Mouse (Mus musculus): ENCODE results near the gene Phc2. TPM values are rescaled to one million over a fixed set of nuclear protein-coding genes. Genes with fewer than 3 reads are reported as not detected.
A peak's percentile ranks its signal among the peaks of the same experiment; 100 is the strongest.

The Phc2 gene
- total and polyA plus RNA-seq, 3 experiments = 23.7 to 65.5 TPM; not detected in 1

GRCm38 (mm10) chr4:128681126-128681525 is 26.6 kb downstream of the Phc2 start:
- H3K4me3 ChIP-seq (ENCODE audit: control insufficient read depth in 1 of 2, insufficient read depth in 1 of 2, low read depth in 2 of 2, low read length in 2 of 2) = no peak overlapping the region
- no peak overlapping the region for H3K27ac ChIP-seq (ENCODE audit: control insufficient read depth, low read depth, low read length)
- no peaks in the 10 kb centered on the region for H3K9me3 ChIP-seq (replicated peaks; ENCODE audit: insufficient read depth, low read length)
- no peak overlapping the region for H3K9ac ChIP-seq (ENCODE audit: control insufficient read depth, low read depth, low read length, poor library complexity, severe bottlenecking)
- TF ChIP-seq CTCF (IDR thresholded peaks at IDR 0.05 in 2 of 3, conservative IDR thresholded peaks at IDR 0.05 in 1 of 3; ENCODE audit: control insufficient read depth in 1 of 3, insufficient read depth in 1 of 3, low read depth in 2 of 3, low read length in 3 of 3, poor library complexity in 1 of 3, severe bottlenecking in 1 of 3) (peak in 1 of 3 experiments; percentile 5; a peak in 1 of 6 replicates), SMC3 (IDR thresholded peaks at IDR 0.05; ENCODE audit: low read depth, low read length) (peak; percentile 4; the same call in 1 of the 2 replicates), E2F4 (IDR thresholded peaks at IDR 0.05; ENCODE audit: borderline replicate concordance, low read depth, low read length) (no peak)
- H3K79me2 ChIP-seq (ENCODE audit: control insufficient read depth, insufficient read depth, low read length, poor library complexity) = no peaks in the 10 kb centered on the region
- peaks cover 2 to 6% of the 10 kb centered on the region in 2 experiments; a peak in 3 of 4 replicates for H3K27me3 ChIP-seq (ENCODE audit: control insufficient read depth in 1 of 2, insufficient read depth in 2 of 2, low read length in 2 of 2)
- H3K4me1 ChIP-seq (ENCODE audit: control insufficient read depth in 1 of 2, insufficient read depth in 2 of 2, low read length in 2 of 2) = no peaks in the 10 kb centered on the region
- no peak for DNase-seq (ENCODE audit: low read depth, low spot score)
- no peaks in the 10 kb centered on the region for H3K36me3 ChIP-seq (ENCODE audit: control insufficient read depth in 1 of 2, insufficient read depth in 2 of 2, low read length in 2 of 2)

- Histone ChIP-seq H3K9me3 (replicated peaks; ENCODE audit: insufficient read depth, low read length) (no peaks in the 10 kb centered on the region), H3K36me3 (ENCODE audit: control insufficient read depth in 1 of 2, insufficient read depth in 2 of 2, low read length in 2 of 2) (no peaks in the 10 kb centered on the region), H3K9ac (ENCODE audit: control insufficient read depth, low read depth, low read length, poor library complexity, severe bottlenecking) (no peak overlapping the region), H3K27me3 (ENCODE audit: control insufficient read depth in 1 of 2, insufficient read depth in 2 of 2, low read length in 2 of 2) (peaks cover 2 to 4% of the 10 kb centered on the region in 2 experiments; a peak in 3 of 4 replicates), H3K4me3 (ENCODE audit: control insufficient read depth in 1 of 2, insufficient read depth in 1 of 2, low read depth in 2 of 2, low read length in 2 of 2) (no peak overlapping the region), H3K79me2 (ENCODE audit: control insufficient read depth, insufficient read depth, low read length, poor library complexity) (no peaks in the 10 kb centered on the region), H3K4me1 (ENCODE audit: control insufficient read depth in 1 of 2, insufficient read depth in 2 of 2, low read length in 2 of 2) (no peaks in the 10 kb centered on the region), H3K27ac (ENCODE audit: control insufficient read depth, low read depth, low read length) (no peak overlapping the region)
- TF ChIP-seq EP300 (IDR thresholded peaks at IDR 0.05; ENCODE audit: low read depth in 1 of 2, low read length in 2 of 2) (no peak), ZNF384 (IDR thresholded peaks at IDR 0.05; ENCODE audit: low read depth, low read length) (no peak), UBTF (IDR thresholded peaks at IDR 0.05; ENCODE audit: borderline replicate concordance, insufficient read depth, low read depth, low read length) (no peak), MYC (IDR thresholded peaks at IDR 0.05; ENCODE audit: low read depth, low read length) (no peak), CHD1 (IDR thresholded peaks at IDR 0.05; ENCODE audit: low read depth, low read length) (no peak), MXI1 (IDR thresholded peaks at IDR 0.05; ENCODE audit: low read depth, low read length) (no peak), TBP (IDR thresholded peaks at IDR 0.05; ENCODE audit: low read depth, low read length) (no peak), RCOR1 (IDR thresholded peaks at IDR 0.05; ENCODE audit: low read depth, low read length) (no peak), ZMIZ1 (IDR thresholded peaks at IDR 0.05; ENCODE audit: low read depth, low read length) (no peak), NELFE (IDR thresholded peaks at IDR 0.05; ENCODE audit: low read depth, low read length) (no peak), SMC3 (IDR thresholded peaks at IDR 0.05; ENCODE audit: low read depth, low read length) (no peak), E2F4 (IDR thresholded peaks at IDR 0.05; ENCODE audit: borderline replicate concordance, low read depth, low read length) (no peak), MAZ (IDR thresholded peaks at IDR 0.05; ENCODE audit: low read depth, low read length) (no peak), RAD21 (IDR thresholded peaks at IDR 0.05; ENCODE audit: low read depth, low read length) (no peak), MYB (IDR thresholded peaks at IDR 0.05; ENCODE audit: low read depth, low read length) (no peak), MEF2A (IDR thresholded peaks at IDR 0.05; ENCODE audit: extremely low read depth, insufficient replicate concordance, low read depth, low read length, poor library complexity, severe bottlenecking) (no peak), MAX (IDR thresholded peaks at IDR 0.05; ENCODE audit: low read length) (no peak), ZKSCAN1 (IDR thresholded peaks at IDR 0.05; ENCODE audit: low read depth, low read length) (no peak), CHD2 (IDR thresholded peaks at IDR 0.05; ENCODE audit: low read length) (no peak), POLR2AphosphoS5 (IDR thresholded peaks at IDR 0.05; ENCODE audit: borderline replicate concordance, low read depth, low read length) (no peak)
- DNase-seq (ENCODE audit: low read depth, low spot score) = no peak
Measured at GRCm38 (mm10) chr4:128682281-128682680, 27.8 kb downstream of the Phc2 start.

Measured in MEL (cell line).